Mouse (Mus musculus): ENCODE measurements around the gene Nbea.

- TF ChIP-seq HCFC1 (IDR thresholded peaks at IDR 0.05; ENCODE audit: borderline replicate concordance, insufficient read depth, low read length) (no peak), CHD2 (IDR thresholded peaks at IDR 0.05; ENCODE audit: low read depth, low read length) (no peak), MAFK (IDR thresholded peaks at IDR 0.05; ENCODE audit: insufficient read depth, low read depth, low read length) (no peak), ZC3H11A (IDR thresholded peaks at IDR 0.05; ENCODE audit: borderline replicate concordance, low read depth, low read length) (no peak)
These were observed 389.5 kb downstream of the Nbea start for GRCm38 (mm10) chr3:55793842-55794575.

Measured in ES-E14 (cell line).